8 mouse cellular contexts compared by ENCODE assay signal in genomic region chr13:37858066-37858501, GRCm38 (mm10).
DNase-seq lines count a peak whose midpoint lies in the region; ATAC-seq lines count a peak whose summit lies in the region.

No protein-coding gene starts in this region.

- no peaks in the 10 kb centered on the region for H3K36me3 ChIP-seq in forebrain, embryonic 11.5 days (ENCODE audit: control insufficient read depth, insufficient read depth, low read length)
- no peaks in the 10 kb centered on the region for H3K36me3 ChIP-seq in intestine, embryonic 15.5 days
- H3K36me3 ChIP-seq in macrophage (ENCODE audit: inconsistent target), result 0 out of 2 replicates have a peak, but pooled peaks cover 6% of the 10 kb centered on the region

- peaks cover 25% of the 10 kb centered on the region for H3K4me1 ChIP-seq in forebrain, embryonic 11.5 days (replicated peaks; ENCODE audit: control insufficient read depth, insufficient read depth, low read length)
- peaks cover 59% of the 10 kb centered on the region for H3K4me1 ChIP-seq in intestine, embryonic 15.5 days (replicated peaks)

- H3K79me2 ChIP-seq in macrophage (ENCODE audit: inconsistent target), result peaks cover 87% of the 10 kb centered on the region

- H3K9ac ChIP-seq in forebrain, embryonic 11.5 days (ENCODE audit: low read length), result peak overlapping the region; percentile 63
- peak overlapping the region; percentile 76 for H3K9ac ChIP-seq in intestine, embryonic 15.5 days

- peak; percentile 49 for DNase-seq in adrenal gland, postnatal 25 days
- DNase-seq in adrenal gland, adult 2 months, result no peak
- DNase-seq in forebrain, embryonic 11.5 days (ENCODE audit: low spot score), result peak; percentile 60
- peak; percentile 63 for DNase-seq in thymus, postnatal 0 days (ENCODE audit: low spot score)
- DNase-seq in left cerebral cortex, adult 9 months (ENCODE audit: low spot score in 2 of 2), result no peak

- no peaks in the 10 kb centered on the region for H3K9me3 ChIP-seq in forebrain, embryonic 11.5 days (ENCODE audit: control insufficient read depth, low read length)
- no peaks in the 10 kb centered on the region for H3K9me3 ChIP-seq in intestine, embryonic 15.5 days

- peak overlapping the region; percentile 93 for H3K4me2 ChIP-seq in forebrain, embryonic 11.5 days (ENCODE audit: low read depth, low read length, severe bottlenecking)
- peak overlapping the region; percentile 95 for H3K4me2 ChIP-seq in intestine, embryonic 15.5 days (replicated peaks)

- 3% methylated on average over 19 of the region's 19 CpGs for WGBS in forebrain, embryonic 11.5 days
- WGBS in intestine, embryonic 15.5 days, result 5% methylated on average over 19 of the region's 19 CpGs
- WGBS in macrophage (ENCODE audit: missing documents), result 2% methylated on average over 19 of the region's 19 CpGs

- peak overlapping the region; percentile 51 for H3K4me3 ChIP-seq in forebrain, embryonic 11.5 days (ENCODE audit: low read depth, low read length)
- peak overlapping the region; percentile 58 for H3K4me3 ChIP-seq in intestine, embryonic 15.5 days (replicated peaks)
- peak overlapping the region; percentile 22 for H3K4me3 ChIP-seq in macrophage (ENCODE audit: inconsistent target)

- H3K27me3 ChIP-seq in forebrain, embryonic 11.5 days (ENCODE audit: control insufficient read depth, insufficient read depth, low read length), result no peaks in the 10 kb centered on the region
- no peaks in the 10 kb centered on the region for H3K27me3 ChIP-seq in intestine, embryonic 15.5 days (replicated peaks)

- no peak overlapping the region for H3K27ac ChIP-seq in forebrain, embryonic 11.5 days (ENCODE audit: low read depth, low read length)
- peak overlapping the region; percentile 90 for H3K27ac ChIP-seq in intestine, embryonic 15.5 days
- peak overlapping the region; percentile 73 for H3K27ac ChIP-seq in macrophage

- peak; percentile 21 for ATAC-seq in CD4-positive, CD25-positive, alpha-beta regulatory T cell, adult 4 months
- ATAC-seq in forebrain, embryonic 11.5 days (replicated peaks; ENCODE audit: low FRiP score), result peak; percentile 13
- peak; percentile 53 for ATAC-seq in intestine, embryonic 15.5 days

Comparison
In these comparisons a context has a peak if more than half of its experiments do, and no peak if none do; other contexts are left out.
1. DNase-seq: peak in adrenal gland, postnatal 25 days (single experiment), forebrain, embryonic 11.5 days (single experiment) and thymus, postnatal 0 days (single experiment); none in adrenal gland, adult 2 months (single experiment) and left cerebral cortex, adult 9 months (0 of 2).
2. Peak in every context shown above with its lines, with median percentiles within 50 percentile points of each other: ATAC-seq and H3K4me3 ChIP-seq.